Mouse (Mus musculus): ENCODE data around the gene Zfp219.

DNA sequence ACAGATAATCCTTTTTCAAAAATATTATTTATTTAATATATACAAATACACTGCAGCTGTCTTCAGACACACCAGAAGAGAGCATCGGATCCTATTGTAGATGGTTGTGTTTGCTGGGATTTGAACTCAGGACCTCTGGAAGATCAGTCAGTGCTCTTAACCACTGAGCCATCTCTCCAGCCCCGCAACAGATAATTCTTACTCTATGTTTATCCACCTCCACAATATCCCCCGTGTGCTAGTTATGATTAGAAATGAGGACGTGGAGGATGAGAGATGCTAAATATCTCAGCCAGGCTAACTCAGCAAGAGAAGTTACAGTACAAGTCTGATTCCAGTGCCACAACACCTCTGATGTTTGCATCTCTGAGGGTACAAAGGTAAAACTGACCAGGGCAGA is 26.1 kb downstream of the Zfp219 start:
- no peak for TF ChIP-seq CTCF (conservative IDR thresholded peaks at IDR 0.05; ENCODE audit: low read length)
- TF ChIP-seq POU5F1 (IDR thresholded peaks at IDR 0.05; ENCODE audit: borderline replicate concordance, low read length) = no peak
